Mouse (Mus musculus): Measurements from ENCODE around the gene Syne4.

GRCm38 (mm10) chr7:30363344-30363738, 48.7 kb downstream of the Syne4 start:
- TF ChIP-seq HCFC1 (IDR thresholded peaks at IDR 0.05; ENCODE audit: borderline replicate concordance, insufficient read depth, low read length) (no peak), ZC3H11A (IDR thresholded peaks at IDR 0.05; ENCODE audit: borderline replicate concordance, low read depth, low read length) (no peak), ZNF384 (IDR thresholded peaks at IDR 0.05; ENCODE audit: low read depth, low read length) (no peak), CHD2 (IDR thresholded peaks at IDR 0.05; ENCODE audit: low read depth, low read length) (no peak), MAFK (IDR thresholded peaks at IDR 0.05; ENCODE audit: insufficient read depth, low read depth, low read length) (no peak)

Data from ES-E14 (cell line).